In the genomic region with DNA sequence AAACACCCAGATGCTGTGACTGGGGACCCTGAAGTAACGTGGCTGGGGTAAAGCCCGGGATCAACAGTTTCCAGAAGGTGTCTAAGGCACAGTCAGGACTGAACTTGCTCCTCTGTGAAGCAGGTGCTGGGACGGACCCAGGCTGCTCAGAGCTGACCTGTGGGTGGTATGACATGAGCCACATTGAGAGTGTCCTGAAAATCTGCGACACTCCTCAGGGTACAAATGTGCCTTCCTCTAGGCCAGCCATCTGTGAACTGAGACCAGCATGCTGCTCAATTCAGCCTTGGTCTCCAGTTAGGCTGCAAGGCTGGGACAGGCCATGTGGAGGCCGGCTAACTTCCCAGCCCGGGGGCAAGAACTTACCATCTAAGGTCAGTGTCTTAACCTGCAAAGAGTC, we compare ENCODE assay signal across 23 mouse cellular contexts. TPM values are rescaled to one million over a fixed set of nuclear protein-coding genes. Genes with fewer than 3 reads are reported as not detected.
DNase-seq lines count a peak whose midpoint lies in the region; ATAC-seq and TF ChIP-seq lines count a peak whose summit lies in the region.
"Had no signal": no experiment of that assay in that cellular context is flagged by ENCODE, and none has a peak within 500 bp of the region (broad histone marks: within the 10 kb centered on the region; RNA-seq: fewer than 3 reads in every experiment).

No protein-coding gene starts in this region.

- no peak overlapping the region for H3K27ac ChIP-seq in cerebellum, adult 2 months (ENCODE audit: insufficient read depth, low read length)
- H3K27ac ChIP-seq in forebrain, embryonic 10.5 days, result 0 out of 2 replicates have a peak overlapping the region, but pooled peaks have one; percentile 12
- H3K27ac ChIP-seq in forebrain, embryonic 11.5 days (ENCODE audit: low read depth, low read length), result no peak overlapping the region
- H3K27ac ChIP-seq in testis, adult 2 months (ENCODE audit: control insufficient read depth, insufficient read depth, low read depth, low read length), result no peak overlapping the region
- H3K27ac ChIP-seq: forebrain, embryonic 12.5 days; forebrain, embryonic 15.5 days; heart, embryonic 15.5 days; hindbrain, embryonic 15.5 days had no signal

- no peaks in the 10 kb centered on the region for H3K9me3 ChIP-seq in forebrain, embryonic 10.5 days
- no peaks in the 10 kb centered on the region for H3K9me3 ChIP-seq in forebrain, embryonic 11.5 days (ENCODE audit: control insufficient read depth, low read length)
- H3K9me3 ChIP-seq: forebrain, embryonic 12.5 days; forebrain, embryonic 15.5 days; G1E; heart, embryonic 12.5 days; heart, embryonic 15.5 days; hindbrain, embryonic 15.5 days had no signal

- 65% methylated on average over 6 of the region's 6 CpGs for WGBS in cerebellum, adult 2 months
- 70% methylated on average over 6 of the region's 6 CpGs for WGBS in forebrain, embryonic 10.5 days
- WGBS in forebrain, embryonic 11.5 days, result 75% methylated on average over 6 of the region's 6 CpGs

- TF ChIP-seq POLR2A in cerebellum, adult 2 months (IDR thresholded peaks at IDR 0.05; ENCODE audit: borderline replicate concordance, insufficient read depth, low read length), result no peak
- no peak for TF ChIP-seq POLR2A in testis, adult 2 months (IDR thresholded peaks at IDR 0.05; ENCODE audit: control insufficient read depth, low read depth, low read length)

- H3K27me3 ChIP-seq in cerebellum, adult 2 months (ENCODE audit: control insufficient read depth, insufficient read depth, low read length), result no peaks in the 10 kb centered on the region
- H3K27me3 ChIP-seq in forebrain, embryonic 10.5 days (ENCODE audit: poor library complexity, severe bottlenecking), result peaks cover 91% of the 10 kb centered on the region
- no peaks in the 10 kb centered on the region; the same call in 1 of the 2 replicates for H3K27me3 ChIP-seq in forebrain, embryonic 11.5 days (ENCODE audit: control insufficient read depth, insufficient read depth, low read length)
- no peaks in the 10 kb centered on the region for H3K27me3 ChIP-seq in testis, adult 2 months (ENCODE audit: control insufficient read depth, insufficient read depth, low read length)
- H3K27me3 ChIP-seq: CH12.LX; forebrain, embryonic 15.5 days; Patski had no signal

- no peak overlapping the region for H3K4me3 ChIP-seq in cerebellum, adult 2 months (replicated peaks; ENCODE audit: insufficient read depth, low read depth, low read length)
- no peak overlapping the region for H3K4me3 ChIP-seq in forebrain, embryonic 10.5 days
- H3K4me3 ChIP-seq in forebrain, embryonic 11.5 days (ENCODE audit: low read depth, low read length), result no peak overlapping the region
- peak overlapping the region; percentile 33 for H3K4me3 ChIP-seq in testis, adult 2 months (ENCODE audit: control insufficient read depth, low read depth, low read length)
- H3K4me3 ChIP-seq: forebrain, embryonic 12.5 days; forebrain, embryonic 15.5 days; heart, embryonic 12.5 days; heart, embryonic 15.5 days; hindbrain, embryonic 15.5 days had no signal

- no peak overlapping the region for H3K4me2 ChIP-seq in forebrain, embryonic 11.5 days (ENCODE audit: low read depth, low read length, severe bottlenecking)
- H3K4me2 ChIP-seq: forebrain, embryonic 12.5 days; forebrain, embryonic 15.5 days; heart, embryonic 12.5 days; heart, embryonic 15.5 days; hindbrain, embryonic 15.5 days had no signal

- H3K4me1 ChIP-seq in cerebellum, adult 2 months (ENCODE audit: control insufficient read depth, insufficient read depth, low read length), result peaks cover 10% of the 10 kb centered on the region
- peaks cover 71% of the 10 kb centered on the region for H3K4me1 ChIP-seq in forebrain, embryonic 10.5 days
- H3K4me1 ChIP-seq in forebrain, embryonic 11.5 days (replicated peaks; ENCODE audit: control insufficient read depth, insufficient read depth, low read length), result 0 out of 2 replicates have a peak, but pooled peaks cover 1% of the 10 kb centered on the region
- H3K4me1 ChIP-seq in testis, adult 2 months (ENCODE audit: control insufficient read depth, insufficient read depth, low read length), result no peaks in the 10 kb centered on the region

- TF ChIP-seq CTCF in cerebellum, adult 2 months (IDR thresholded peaks at IDR 0.05; ENCODE audit: borderline replicate concordance, insufficient read depth, low read depth, low read length), result no peak
- no peak for TF ChIP-seq CTCF in testis, adult 2 months (IDR thresholded peaks at IDR 0.05; ENCODE audit: control insufficient read depth, insufficient read depth, insufficient replicate concordance, low read depth, low read length)

- H3K9ac ChIP-seq in forebrain, embryonic 11.5 days (ENCODE audit: low read length), result no peak overlapping the region
- H3K9ac ChIP-seq: forebrain, embryonic 12.5 days; forebrain, embryonic 15.5 days; heart, embryonic 12.5 days; heart, embryonic 15.5 days; hindbrain, embryonic 15.5 days had no signal

- DNase-seq in cerebellum, adult 2 months, result peak; percentile 40 to 56
- DNase-seq in cerebellum, adult 11 months, result no peak
- no peak for DNase-seq in forebrain, embryonic 10.5 days (ENCODE audit: extremely low spot score, low spot score)
- DNase-seq in forebrain, embryonic 11.5 days (ENCODE audit: low spot score), result no peak
- DNase-seq in testis, postnatal 10 days (ENCODE audit: low spot score), result no peak
- no peak for DNase-seq in retina, postnatal 1 day
- DNase-seq: adrenal gland, postnatal 10 days; adrenal gland, postnatal 36 days; B cell, adult 2 months; gastrocnemius, postnatal 25 days; heart, adult 18-20 months; heart, postnatal 10 days; heart, postnatal 36 days had no signal

- no peaks in the 10 kb centered on the region for H3K36me3 ChIP-seq in forebrain, embryonic 10.5 days (replicated peaks)
- H3K36me3 ChIP-seq in forebrain, embryonic 11.5 days (ENCODE audit: control insufficient read depth, insufficient read depth, low read length), result no peaks in the 10 kb centered on the region
- H3K36me3 ChIP-seq in testis, adult 2 months (ENCODE audit: control insufficient read depth, insufficient read depth, low read length), result no peaks in the 10 kb centered on the region
- H3K36me3 ChIP-seq: forebrain, embryonic 12.5 days; forebrain, embryonic 15.5 days; G1E; heart, embryonic 12.5 days; heart, embryonic 15.5 days; hindbrain, embryonic 15.5 days had no signal

- ATAC-seq in forebrain, embryonic 11.5 days (replicated peaks; ENCODE audit: low FRiP score), result no peak
- ATAC-seq: forebrain, embryonic 15.5 days; intestine, postnatal 0 days; Patski had no signal

RNA-seq across cellular contexts. Expression of a gene that starts 27.5 kb away (rescaled TPM):
- polyA plus RNA-seq in cerebellum, adult 2 months (2012; rRNA removed), result 50.6 and 62.0 TPM in 2 replicates
- 43.4 and 45.6 TPM in 2 replicates for polyA plus RNA-seq in forebrain, embryonic 10.5 days (2016; fragmentation: Nextera tagmentation; extraction: Ambion mirVana)
- 57.8 and 58.2 TPM in 2 replicates for polyA plus RNA-seq in forebrain, embryonic 11.5 days (2014; fragmentation: Nextera tagmentation; extraction: Ambion mirVana)
- polyA plus RNA-seq in testis, adult 2 months (2012; rRNA removed), result 153 and 176 TPM in 2 replicates

Comparison
In these comparisons a context has a peak if more than half of its experiments do, and no peak if none do; other contexts are left out.
1. DNase-seq: peak in cerebellum, adult 2 months (2 of 2); none in cerebellum, adult 11 months (single experiment), forebrain, embryonic 10.5 days (single experiment), forebrain, embryonic 11.5 days (single experiment), testis, postnatal 10 days (single experiment) and retina, postnatal 1 day (single experiment).